Mouse (Mus musculus) forebrain, embryonic 16.5 days (tissue): ENCODE measurements around the gene Bace1. TPM values are rescaled to one million over a fixed set of nuclear protein-coding genes. Genes with fewer than 3 reads are reported as not detected.

Experiments used
- ATAC-seq: fragments of 200-750 bp; cut with Nextera tagmentation; 2 replicates; pipeline ENCODE4 v1.8.0; 2017; ENCODE audit warnings: mild to moderate bottlenecking, moderate library complexity
- H3K27ac ChIP-seq: fragments of 300-500 bp; sonication (generic); 2 replicates; pipeline ENCODE4 v1.5.1; 2014; ENCODE audit warnings: low read length, control low read depth
- H3K27me3 ChIP-seq: fragments of 300-500 bp; sonication (generic); replicated peaks from 2 replicates; pipeline ENCODE4 v1.6.1; 2014; ENCODE audit warnings: low read length; ENCODE audit not compliant: control insufficient read depth, insufficient read depth
- H3K36me3 ChIP-seq: fragments of 300-500 bp; sonication (generic); 2 replicates; pipeline ENCODE4 v1.6.1; 2014; ENCODE audit not compliant: control insufficient read depth, insufficient read depth
- H3K4me1 ChIP-seq: fragments of 300-500 bp; sonication (generic); replicated peaks from 2 replicates; pipeline ENCODE4 v1.6.1; 2014; ENCODE audit warnings: low read length; ENCODE audit not compliant: control insufficient read depth, insufficient read depth
- H3K4me2 ChIP-seq: fragments of 300-500 bp; sonication (generic); 2 replicates; pipeline ENCODE4 v1.6.1; 2014; ENCODE audit warnings: mild to moderate bottlenecking, low read length, control low read depth
- H3K4me3 ChIP-seq: fragments of 300-500 bp; sonication (generic); replicated peaks from 2 replicates; pipeline ENCODE4 v1.5.1; 2014; ENCODE audit warnings: mild to moderate bottlenecking, low read length, control low read depth
- H3K9ac ChIP-seq: fragments of 300-500 bp; sonication (generic); replicated peaks from 2 replicates; pipeline ENCODE4 v1.6.1; 2014; ENCODE audit warnings: low read depth, low read length, control low read depth
- H3K9me3 ChIP-seq: fragments of 300-500 bp; sonication (generic); 2 replicates; pipeline ENCODE4 v1.6.1; 2016; ENCODE audit warnings: low read length; ENCODE audit not compliant: control insufficient read depth
- WGBS: fragments of 180-500 bp; shearing (Covaris S2); extraction: QIAGEN DNeasy Blood & Tissue Kit; methylation state at CpG from one replicate; pipeline ENCODE4 v1.1.7; 2014; 5-methylcytosine and 5-hydroxymethylcytosine counted together
- polyA plus RNA-seq: library from polyadenylated mRNA; unstranded; fragments of >200 nt; fragmentation: Nextera tagmentation; extraction: Ambion mirVana; gene quantifications from 2 replicates; pipeline ENCODE4 v1.2.1, GENCODE M21; 2015

Gene Bace1
- polyA plus RNA-seq, 1 experiment from 2014 or later, result 51.7 TPM

GRCm38 (mm10) chr9:45803070-45803774, 35.2 kb upstream of the Bace1 start:
- Histone ChIP-seq H3K36me3 (peaks cover 2% of the 10 kb centered on the region), H3K4me3 (no peak overlapping the region), H3K4me2 (no peak overlapping the region), H3K9ac (no peak overlapping the region), H3K4me1 (peaks cover 14% of the 10 kb centered on the region), H3K27ac (no peak overlapping the region), H3K27me3 (no peaks in the 10 kb centered on the region), H3K9me3 (no peaks in the 10 kb centered on the region)
- 86% methylated on average over 21 of the region's 21 CpGs for WGBS
- no peak for ATAC-seq

- H3K9me3 ChIP-seq, result no peaks in the 10 kb centered on the region
- no peak overlapping the region for H3K4me3 ChIP-seq
- H3K36me3 ChIP-seq, result peaks cover 2% of the 10 kb centered on the region
- H3K27me3 ChIP-seq, result no peaks in the 10 kb centered on the region
- no peak overlapping the region for H3K9ac ChIP-seq
- WGBS, result 93% methylated on average over 11 of the region's 11 CpGs
- no peaks in the 10 kb centered on the region; the same call in 1 of the 2 replicates for H3K4me1 ChIP-seq
- no peak for ATAC-seq
- no peak overlapping the region for H3K4me2 ChIP-seq
- no peak overlapping the region for H3K27ac ChIP-seq
Measured at GRCm38 (mm10) chr9:45806847-45807246, 31.5 kb upstream of the Bace1 start.

GRCm38 (mm10) chr9:45807337-45807736, 31.0 kb upstream of the Bace1 start:
- Histone ChIP-seq H3K36me3 (peaks cover 2% of the 10 kb centered on the region), H3K4me2 (no peak overlapping the region), H3K4me1 (peaks cover 3% of the 10 kb centered on the region; the same call in 1 of the 2 replicates), H3K27ac (no peak overlapping the region), H3K9ac (no peak overlapping the region), H3K9me3 (no peaks in the 10 kb centered on the region), H3K27me3 (no peaks in the 10 kb centered on the region), H3K4me3 (no peak overlapping the region)
- ATAC-seq, result no peak
- WGBS, result 85% methylated on average over 11 of the region's 11 CpGs

- Histone ChIP-seq H3K4me2 (no peak overlapping the region), H3K36me3 (peaks cover 2% of the 10 kb centered on the region), H3K4me1 (peaks cover 3% of the 10 kb centered on the region; the same call in 1 of the 2 replicates), H3K9me3 (no peaks in the 10 kb centered on the region), H3K27ac (no peak overlapping the region), H3K4me3 (no peak overlapping the region), H3K9ac (no peak overlapping the region), H3K27me3 (no peaks in the 10 kb centered on the region)
- ATAC-seq, result no peak
- 84% methylated on average over 8 of the region's 8 CpGs for WGBS
Measured at GRCm38 (mm10) chr9:45807761-45808160, 30.6 kb upstream of the Bace1 start.

- Histone ChIP-seq H3K36me3 (no peaks in the 10 kb centered on the region), H3K9me3 (no peaks in the 10 kb centered on the region), H3K27me3 (no peaks in the 10 kb centered on the region), H3K9ac (no peak overlapping the region), H3K27ac (no peak overlapping the region), H3K4me1 (peaks cover 13% of the 10 kb centered on the region), H3K4me2 (no peak overlapping the region), H3K4me3 (no peak overlapping the region)
- no peak for ATAC-seq
- 62% methylated on average over 5 of the region's 5 CpGs for WGBS
Measured at GRCm38 (mm10) chr9:45811946-45812345, 26.4 kb upstream of the Bace1 start.

GRCm38 (mm10) chr9:45815113-45815512, 23.3 kb upstream of the Bace1 start:
- H3K9me3 ChIP-seq, result no peaks in the 10 kb centered on the region
- WGBS, result 42% methylated on average over 9 of the region's 9 CpGs
- no peak overlapping the region for H3K4me2 ChIP-seq
- no peaks in the 10 kb centered on the region for H3K36me3 ChIP-seq
- ATAC-seq, result peak; percentile 77
- peaks cover 13% of the 10 kb centered on the region for H3K4me1 ChIP-seq
- no peak overlapping the region for H3K9ac ChIP-seq
- peak overlapping the region; percentile 68 for H3K27ac ChIP-seq
- no peak overlapping the region for H3K4me3 ChIP-seq
- H3K27me3 ChIP-seq, result no peaks in the 10 kb centered on the region

- Histone ChIP-seq H3K27ac (peak overlapping the region; percentile 68), H3K36me3 (no peaks in the 10 kb centered on the region), H3K4me3 (no peak overlapping the region), H3K9me3 (no peaks in the 10 kb centered on the region), H3K4me1 (peaks cover 13% of the 10 kb centered on the region), H3K4me2 (no peak overlapping the region), H3K27me3 (no peaks in the 10 kb centered on the region), H3K9ac (no peak overlapping the region; the same call in 1 of the 2 replicates)
- ATAC-seq, result peak; percentile 36; the same call in 1 of the 2 replicates
- 86% methylated on average over 10 of the region's 10 CpGs for WGBS
Measured at GRCm38 (mm10) chr9:45815525-45815924, 22.9 kb upstream of the Bace1 start.

- peaks cover 10% of the 10 kb centered on the region for H3K4me1 ChIP-seq
Measured at GRCm38 (mm10) chr9:45818406-45819011, 19.9 kb upstream of the Bace1 start.

GRCm38 (mm10) chr9:45827663-45828290, 10.6 kb upstream of the Bace1 start:
- Histone ChIP-seq H3K4me3 (peak overlapping the region; percentile 57), H3K9ac (peak overlapping the region; percentile 59), H3K36me3 (no peaks in the 10 kb centered on the region), H3K9me3 (no peaks in the 10 kb centered on the region), H3K4me2 (peak overlapping the region; percentile 96), H3K27ac (peak overlapping the region; percentile 67), H3K27me3 (no peaks in the 10 kb centered on the region), H3K4me1 (peaks cover 8% of the 10 kb centered on the region)
- peak; percentile 14; the same call in 1 of the 2 replicates for ATAC-seq
- WGBS, result 4% methylated on average over 23 of the region's 23 CpGs

More at GRCm38 (mm10) chr9:45818406-45819011, 19.9 kb upstream of the Bace1 start:
- 89% methylated on average over 9 of the region's 9 CpGs for WGBS
- ATAC-seq, result no peak
- Histone ChIP-seq H3K27me3 (no peaks in the 10 kb centered on the region), H3K4me2 (no peak overlapping the region), H3K27ac (no peak overlapping the region), H3K36me3 (no peaks in the 10 kb centered on the region), H3K4me3 (no peak overlapping the region), H3K9me3 (no peaks in the 10 kb centered on the region), H3K9ac (no peak overlapping the region)
